Mouse (Mus musculus) brain, embryonic 14.5 days (tissue): ENCODE results near the gene Cspg4.

Experiments
- CTCF ChIP-seq: fragments of 200-500 bp; IDR thresholded peaks from 2 replicates; pipeline ENCODE4 v1.5.1; 2012; ENCODE audit warnings: inconsistent platforms, mild to moderate bottlenecking, moderate library complexity, borderline replicate concordance; ENCODE audit not compliant: insufficient read depth, insufficient read length; ENCODE audit errors: extremely low read depth
- POLR2A ChIP-seq: fragments of 200-500 bp; IDR thresholded peaks from 2 replicates; pipeline ENCODE4 v1.6.1; 2012; ENCODE audit warnings: mild to moderate bottlenecking, inconsistent platforms, borderline replicate concordance; ENCODE audit not compliant: poor library complexity, insufficient read depth, insufficient read length, severe bottlenecking; ENCODE audit errors: extremely low read depth

DNA sequence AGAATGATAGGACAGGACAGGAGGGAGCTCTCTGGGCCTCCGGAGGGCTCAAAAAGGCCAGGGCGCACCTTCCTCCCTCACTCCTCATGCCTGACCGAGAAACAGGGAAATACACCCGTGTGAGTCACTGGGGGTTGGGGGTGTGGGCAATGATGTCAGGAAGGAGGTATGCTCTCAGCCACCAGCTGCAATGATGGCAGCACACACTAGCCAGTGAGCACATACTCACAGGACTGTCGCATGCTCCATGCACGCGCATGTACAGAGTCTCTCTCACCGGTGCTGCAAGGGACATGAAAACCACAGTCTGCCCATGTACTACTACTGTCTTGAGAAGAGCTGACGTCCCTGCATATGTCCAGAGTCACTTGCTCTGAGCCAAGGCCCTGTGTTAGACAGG lies 42.7 kb downstream of the Cspg4 start:
- TF ChIP-seq POLR2A: no peak
- TF ChIP-seq CTCF: no peak
